Mouse (Mus musculus) brain, embryonic 14.5 days (tissue): ENCODE results near the gene Tarbp2. TPM values are rescaled to one million over a fixed set of nuclear protein-coding genes. Genes with fewer than 3 reads are reported as not detected.

ENCODE experiments used
- DNase-seq: peaks from one replicate; pipeline ENCODE4 v3.0.0-alpha.2; 2011; ENCODE audit warnings: low read depth
- CTCF ChIP-seq: fragments of 200-500 bp; IDR thresholded peaks from 2 replicates; pipeline ENCODE4 v1.5.1; 2012; ENCODE audit warnings: inconsistent platforms, mild to moderate bottlenecking, moderate library complexity, borderline replicate concordance; ENCODE audit not compliant: insufficient read depth, insufficient read length; ENCODE audit errors: extremely low read depth
- POLR2A ChIP-seq: fragments of 200-500 bp; IDR thresholded peaks from 2 replicates; pipeline ENCODE4 v1.6.1; 2012; ENCODE audit warnings: mild to moderate bottlenecking, inconsistent platforms, borderline replicate concordance; ENCODE audit not compliant: poor library complexity, insufficient read depth, insufficient read length, severe bottlenecking; ENCODE audit errors: extremely low read depth
- polyA plus RNA-seq: library from polyadenylated mRNA; depleted of rRNA; stranded (reverse); fragments of >200 nt; gene quantifications from 2 replicates; pipeline ENCODE4 v1.2.3, GENCODE M21; 2012

The Tarbp2 gene
- polyA plus RNA-seq, 1 experiment: 126 TPM

DNA sequence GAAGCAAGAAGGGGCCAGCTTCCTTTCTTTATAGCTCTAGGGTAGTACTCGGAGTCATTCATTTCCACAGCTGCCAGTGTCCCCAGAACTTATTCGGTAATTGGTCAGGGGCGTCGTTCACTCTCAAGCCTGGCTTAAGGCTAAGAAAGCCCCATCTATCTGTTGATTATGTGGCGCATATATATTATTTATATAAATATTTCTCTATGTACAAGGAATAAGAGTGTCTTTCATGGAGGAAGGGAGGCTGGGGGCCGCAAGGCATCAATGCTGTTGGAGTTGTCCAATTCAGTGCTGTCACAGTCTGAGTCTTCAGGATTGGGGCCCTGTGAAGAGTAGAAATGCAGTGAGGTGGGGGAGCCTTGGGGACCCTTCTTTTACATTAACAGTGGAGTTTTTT, 18.1 kb upstream of the Tarbp2 start:
- TF ChIP-seq POLR2A: no peak
- DNase-seq: no peak

DNA sequence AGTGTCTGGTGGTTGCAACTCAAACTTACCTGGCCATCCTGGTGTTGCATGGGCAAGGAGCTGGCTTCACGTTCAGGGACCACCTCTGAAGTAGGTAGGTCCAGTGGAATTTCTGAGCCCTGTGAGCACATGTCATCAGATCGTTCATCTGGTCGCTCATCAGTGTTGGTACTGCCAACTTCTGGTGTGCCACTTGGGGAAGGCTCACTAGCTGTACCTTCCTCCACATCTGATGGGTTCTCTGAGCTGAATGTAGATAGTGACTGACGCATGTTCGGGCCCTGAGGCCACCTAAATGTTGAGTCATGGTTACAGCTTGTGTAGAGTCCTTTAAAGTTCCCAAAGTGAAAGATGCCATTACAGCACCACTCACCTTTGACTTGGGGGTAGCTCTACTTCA, 17.5 kb upstream of the Tarbp2 start:
- TF ChIP-seq POLR2A (no peak), CTCF (no peak)

DNA sequence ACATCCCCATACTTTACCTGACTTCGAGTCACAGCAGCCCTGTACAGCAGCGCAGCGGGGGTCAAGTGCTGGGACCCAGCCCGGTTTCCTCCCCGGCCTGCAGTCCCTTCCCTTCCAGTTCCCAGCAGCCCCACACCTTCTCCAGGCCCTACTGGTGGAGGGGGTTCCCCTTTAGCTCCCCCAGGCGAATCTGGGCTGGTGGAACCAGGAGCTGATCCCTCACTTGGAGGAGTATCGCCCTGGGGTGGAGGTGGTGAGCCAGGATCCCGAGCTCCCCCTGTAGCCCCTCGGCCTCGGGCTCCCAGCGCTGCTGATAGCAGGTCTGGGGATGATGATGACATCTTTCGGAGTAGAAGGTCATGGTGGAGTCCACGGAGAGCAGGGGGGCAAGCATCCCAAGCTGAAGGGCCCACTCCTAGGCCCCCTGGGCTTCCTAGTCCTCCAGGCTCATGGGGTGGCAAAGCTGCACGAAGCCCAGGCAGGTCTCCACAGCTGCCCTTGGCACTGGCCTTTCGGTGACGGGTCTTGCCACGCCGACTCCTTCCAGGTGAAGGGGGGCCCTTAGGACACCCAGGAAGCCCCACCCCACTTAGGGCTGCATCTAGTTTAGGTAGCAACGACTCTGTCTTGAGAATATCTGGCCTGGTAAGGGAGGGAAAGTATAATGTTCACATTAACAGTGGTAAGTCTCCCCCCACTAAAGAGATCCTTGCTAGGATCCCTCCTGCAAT, 16.7 kb upstream of the Tarbp2 start:
- no peak for DNase-seq
- no peak for TF ChIP-seq CTCF
- TF ChIP-seq POLR2A: no peak

More for the DNA sequence above, 17.5 kb upstream of the Tarbp2 start:
- DNase-seq: no peak

DNA sequence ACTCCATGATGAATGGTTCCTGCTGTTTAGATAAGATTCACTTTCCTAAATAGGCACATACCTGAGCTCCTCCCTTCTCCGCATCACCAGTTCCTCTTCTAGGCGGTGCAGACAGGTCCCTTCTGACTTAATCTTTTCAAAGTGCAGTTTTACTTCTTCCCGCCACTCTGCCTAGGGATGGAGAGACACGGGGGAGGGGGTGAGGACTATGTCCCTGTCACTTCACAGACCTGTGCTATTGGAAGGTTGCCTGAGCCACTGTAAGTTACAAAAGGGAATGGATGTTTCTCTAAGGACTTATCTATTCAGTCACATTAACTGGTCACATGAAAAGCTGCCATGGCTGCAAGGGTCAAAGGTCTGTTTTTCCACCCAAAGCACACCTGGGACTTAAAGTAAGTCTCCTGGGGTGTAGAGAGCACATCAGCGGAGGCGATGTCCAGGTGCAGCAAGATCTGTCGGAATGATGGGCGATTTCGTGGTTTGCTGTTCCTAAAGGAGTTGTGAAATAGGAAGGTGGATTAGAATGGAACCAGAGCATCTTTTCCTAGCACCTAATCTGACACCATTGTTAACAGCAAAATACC, 15.6 kb upstream of the Tarbp2 start:
- no peak for DNase-seq

DNA sequence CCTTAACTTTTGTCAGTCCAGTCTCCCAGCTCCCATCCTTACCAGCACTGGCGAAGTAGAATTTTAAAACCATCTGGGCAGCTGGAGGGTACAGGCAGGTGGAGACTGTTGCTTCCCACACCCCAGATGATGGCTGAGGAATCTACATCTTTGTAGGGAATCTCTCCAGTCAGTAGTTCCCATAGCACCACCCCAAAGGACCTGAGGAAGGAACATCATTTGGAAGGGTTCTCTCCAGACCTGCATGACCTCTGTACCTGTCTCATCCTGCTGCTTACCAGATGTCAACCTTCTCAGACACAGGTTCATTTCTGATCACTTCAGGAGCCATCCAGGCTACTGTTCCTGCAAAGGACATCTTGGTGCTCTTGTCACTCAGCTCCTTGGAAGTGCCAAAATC, 14.5 kb upstream of the Tarbp2 start, which contains the start of gene Gm10337:
Gene Gm10337, plus strand, starts transcription at position 276 of the 400 bp plus-strand sequence.
- no peak for DNase-seq

More for the DNA sequence above, 15.6 kb upstream of the Tarbp2 start:
- TF ChIP-seq POLR2A: no peak

DNA sequence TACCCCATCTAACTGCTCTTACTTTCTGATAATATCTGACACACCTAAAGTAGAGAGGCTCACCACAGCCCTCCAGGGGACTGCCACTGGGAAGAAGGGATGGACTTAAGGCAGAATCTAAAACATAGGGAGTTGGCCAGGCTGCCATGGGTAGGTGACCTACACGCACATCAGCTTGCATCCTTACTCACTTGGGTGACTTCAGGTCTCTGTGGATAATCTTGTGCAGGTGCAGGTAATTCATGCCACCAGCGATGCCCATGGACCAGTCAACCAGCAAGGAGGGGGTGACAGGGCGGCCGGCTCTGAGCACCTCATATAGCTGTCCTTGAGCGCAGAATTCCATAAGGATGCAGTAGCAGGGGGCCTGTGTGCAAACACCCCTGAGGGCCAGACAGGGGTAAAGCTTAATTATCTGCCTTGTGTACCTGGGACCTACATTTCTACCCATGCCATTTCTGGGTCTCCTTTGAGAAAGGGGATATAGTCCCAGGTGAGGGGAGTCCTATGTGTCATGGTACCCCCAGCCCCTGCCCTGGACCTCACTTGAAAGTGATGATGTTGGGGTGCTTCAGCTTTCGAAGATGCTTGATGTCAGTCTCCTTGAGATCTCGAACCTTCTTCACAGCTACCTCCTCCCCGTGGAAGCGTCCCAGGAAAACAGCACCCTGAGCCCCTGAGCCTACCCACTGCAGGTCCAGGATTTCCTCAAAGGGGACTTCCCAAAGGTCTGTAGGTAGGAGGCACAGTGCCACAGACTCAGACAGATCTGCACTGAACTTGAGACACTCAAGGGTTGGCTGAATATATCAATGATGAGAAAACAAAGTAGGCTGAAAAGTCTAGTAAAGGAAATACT, 13.8 kb upstream of the Tarbp2 start:
- TF ChIP-seq CTCF (no peak), POLR2A (no peak)
- no peak for DNase-seq

More for the DNA sequence above, 14.5 kb upstream of the Tarbp2 start, which contains the start of gene Gm10337:
- TF ChIP-seq CTCF (no peak), POLR2A (no peak)

DNA sequence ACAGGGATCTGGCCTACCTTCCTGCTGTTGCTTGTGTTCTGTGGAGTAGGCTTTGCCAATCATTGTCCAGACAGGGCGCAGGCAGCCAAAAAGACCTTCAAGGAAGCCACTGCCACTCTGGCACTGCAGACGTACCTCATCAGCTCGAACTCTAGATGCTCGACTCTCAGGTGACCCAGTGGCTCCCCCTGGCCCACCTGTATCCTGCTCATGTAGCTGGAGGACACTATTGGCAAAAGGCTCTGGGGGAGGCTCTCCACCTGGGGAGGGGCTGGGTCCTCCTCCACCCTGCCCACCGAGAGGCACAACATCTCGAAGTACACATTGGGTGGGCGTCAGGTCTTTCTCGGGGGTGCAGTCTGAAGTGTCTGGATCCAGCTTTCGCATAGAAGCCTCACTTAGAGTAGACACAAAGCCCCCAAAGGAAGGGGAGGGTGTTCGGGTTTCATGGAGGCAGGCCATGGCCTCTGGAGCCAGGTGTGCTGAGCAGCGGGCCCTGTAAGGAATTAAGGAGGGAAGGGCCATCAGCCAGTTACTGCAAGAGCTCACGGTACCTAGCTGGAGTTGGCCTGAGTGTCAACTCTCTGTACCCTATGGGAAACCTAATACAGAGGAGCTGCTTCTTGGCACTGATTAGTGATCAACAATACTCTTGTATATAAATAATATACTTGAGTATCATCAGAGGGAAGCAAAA, 12.8 kb upstream of the Tarbp2 start:
- no peak for DNase-seq
- TF ChIP-seq CTCF (no peak), POLR2A (no peak)

DNA sequence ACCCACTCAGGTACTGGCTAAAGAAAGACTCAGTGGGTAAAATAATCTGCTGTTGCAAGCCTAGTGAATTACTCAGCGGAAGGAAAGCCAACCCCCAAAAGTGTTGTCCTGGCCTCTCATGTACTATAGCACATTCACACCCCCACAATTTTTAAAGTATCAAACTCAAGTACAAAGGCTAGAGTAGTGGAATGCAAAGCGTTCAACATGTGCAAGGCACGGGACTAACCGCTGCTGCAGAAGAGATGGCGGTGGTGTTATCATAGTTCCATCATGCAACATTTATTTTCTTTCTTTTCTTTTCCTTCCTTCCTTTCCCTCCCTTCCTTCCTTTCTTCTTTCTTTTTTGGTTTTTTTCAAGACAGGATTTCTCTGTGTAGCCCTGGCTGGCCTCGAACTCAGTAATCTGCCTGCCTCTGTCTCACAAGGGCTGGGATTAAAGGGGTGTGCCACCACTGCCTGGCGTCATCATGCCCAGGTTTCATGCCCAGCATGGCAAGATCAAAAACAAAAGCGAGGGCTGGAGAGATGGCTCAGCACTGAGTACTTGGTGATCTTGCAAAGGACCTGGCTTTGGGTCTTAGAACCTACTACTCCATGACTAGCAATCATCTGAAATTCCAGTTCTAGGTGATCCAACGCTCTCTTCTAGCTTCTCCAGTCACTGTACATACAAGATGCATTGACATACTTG, 12.1 kb upstream of the Tarbp2 start:
- TF ChIP-seq CTCF (no peak), POLR2A (no peak)
- no peak for DNase-seq

DNA sequence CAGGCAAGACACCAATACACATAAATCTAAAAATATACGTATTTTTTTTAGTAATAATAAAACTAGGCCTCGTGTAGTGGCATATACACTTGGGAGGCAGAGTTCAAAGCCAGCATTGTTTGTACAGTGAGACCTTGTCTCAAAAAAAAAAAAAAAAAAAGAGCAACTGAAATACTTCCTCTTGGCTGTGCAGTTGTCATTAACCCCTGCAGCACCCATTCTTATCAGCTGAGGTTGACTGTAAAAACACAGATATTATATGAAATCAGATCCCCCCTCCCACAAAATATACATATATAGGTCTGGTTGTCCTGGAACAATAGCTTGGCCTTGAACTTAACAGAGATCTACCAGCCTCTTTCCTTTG, 11.5 kb upstream of the Tarbp2 start:
- no peak for DNase-seq
- no peak for TF ChIP-seq POLR2A
- TF ChIP-seq CTCF: no peak

DNA sequence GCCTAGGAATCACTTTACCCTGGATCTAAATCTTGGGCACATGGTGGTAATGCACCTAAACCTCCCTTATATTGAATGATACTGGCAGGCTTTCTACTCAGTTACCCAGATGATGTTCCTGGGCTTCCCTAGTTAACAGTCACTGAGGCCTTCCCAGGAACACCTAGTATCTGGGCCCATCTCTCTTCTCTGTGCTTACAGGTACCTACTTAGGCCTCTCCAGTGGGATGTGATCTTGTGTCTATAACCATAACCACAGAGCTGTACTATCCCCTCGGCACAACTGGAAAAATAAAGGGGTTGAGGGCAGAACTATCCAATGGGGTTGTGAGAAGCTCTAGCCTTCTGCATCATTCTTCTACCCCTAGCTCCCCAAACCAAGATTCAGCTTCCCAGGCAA, 11.1 kb upstream of the Tarbp2 start:
- DNase-seq: no peak
- no peak for TF ChIP-seq CTCF
- no peak for TF ChIP-seq POLR2A
